Mouse (Mus musculus) adrenal gland, postnatal 0 days (tissue): ENCODE results near the gene Zfp62. TPM values are rescaled to one million over a fixed set of nuclear protein-coding genes. Genes with fewer than 3 reads are reported as not detected.

Source experiments
- polyA plus RNA-seq: library from polyadenylated mRNA; unstranded; fragments of >200 nt; fragmentation: Nextera tagmentation; extraction: Ambion mirVana; gene quantifications from 2 replicates; pipeline ENCODE4 v1.2.1, GENCODE M21; 2015

The Zfp62 gene
- polyA plus RNA-seq, result 13.7 and 19.6 TPM in 2 replicates

GRCm38 (mm10) chr11:49203129-49203768 is at the start of gene Zfp62:
Gene Zfp62, plus strand, starts transcription at chr11:49203292.

GRCm38 (mm10) chr11:49154077-49154476 is 49.0 kb upstream of the Zfp62 start, which contains the start of gene Olfr1394:
Gene Olfr1394, plus strand, starts transcription at chr11:49154377.

GRCm38 (mm10) chr11:49186955-49187488 is 16.1 kb upstream of the Zfp62 start, which contains the start of gene Btnl9:
Gene Btnl9, minus strand, starts transcription at chr11:49187159.

GRCm38 (mm10) chr11:49243727-49244594 is 40.9 kb downstream of the Zfp62 start, which contains the start of gene Mgat1:
Gene Mgat1, plus strand, starts transcription at chr11:49244191.

Other genes with a start within 250 kb of the Zfp62 start
- gene Olfr56, start 224.4 kb upstream of the Zfp62 start, polyA plus RNA-seq, result 0.04 and 0.17 TPM in 2 replicates
- 0.50 and 0.68 TPM in 2 replicates for gene 9930111J21Rik1, start 223.9 kb upstream of the Zfp62 start, polyA plus RNA-seq
- 0.03 TPM in 1 of 2 replicates, not detected in the other for gene Gm12185, start 211.1 kb upstream of the Zfp62 start, polyA plus RNA-seq
- 4.0 and 5.6 TPM in 2 replicates for gene Tgtp1, start 209.1 kb upstream of the Zfp62 start, polyA plus RNA-seq
- gene 9930111J21Rik2, start 152.1 kb upstream of the Zfp62 start, polyA plus RNA-seq, result 0.85 and 1.5 TPM in 2 replicates
- 2.5 and 3.0 TPM in 2 replicates for gene Tgtp2, start 139.1 kb upstream of the Zfp62 start, polyA plus RNA-seq
- gene Ifi47, start 126.7 kb upstream of the Zfp62 start, polyA plus RNA-seq, result 8.3 and 10.9 TPM in 2 replicates
- gene Olfr1396, start 88.4 kb upstream of the Zfp62 start, polyA plus RNA-seq, result 0.08 TPM in 1 of 2 replicates, not detected in the other
- not detected in 2 replicates for gene Olfr1395, start 61.0 kb upstream of the Zfp62 start, polyA plus RNA-seq
- gene Olfr1394, start 48.9 kb upstream of the Zfp62 start, polyA plus RNA-seq, result not detected in 2 replicates
- gene Btnl9, start 16.1 kb upstream of the Zfp62 start, polyA plus RNA-seq, result 1.8 and 5.9 TPM in 2 replicates
- 46.9 and 73.3 TPM in 2 replicates for gene Mgat1, start 40.9 kb downstream of the Zfp62 start, polyA plus RNA-seq
- 0.13 TPM in 1 of 2 replicates, not detected in the other for gene Olfr1393, start 75.0 kb downstream of the Zfp62 start, polyA plus RNA-seq
- gene Olfr1392, start 82.0 kb downstream of the Zfp62 start, polyA plus RNA-seq, result 0.04 TPM in 1 of 2 replicates, not detected in the other
- not detected in 2 replicates for gene Olfr10, start 101.4 kb downstream of the Zfp62 start, polyA plus RNA-seq
- not detected in 2 replicates for gene Olfr1391, start 119.5 kb downstream of the Zfp62 start, polyA plus RNA-seq
- gene Olfr1390, start 131.9 kb downstream of the Zfp62 start, polyA plus RNA-seq, result not detected in 2 replicates
- not detected in 2 replicates for gene Olfr1389, start 219.8 kb downstream of the Zfp62 start, polyA plus RNA-seq
- not detected in 2 replicates for gene Olfr1388, start 233.3 kb downstream of the Zfp62 start, polyA plus RNA-seq